ENCODE assay signal across 21 mouse cellular contexts in the genomic region with DNA sequence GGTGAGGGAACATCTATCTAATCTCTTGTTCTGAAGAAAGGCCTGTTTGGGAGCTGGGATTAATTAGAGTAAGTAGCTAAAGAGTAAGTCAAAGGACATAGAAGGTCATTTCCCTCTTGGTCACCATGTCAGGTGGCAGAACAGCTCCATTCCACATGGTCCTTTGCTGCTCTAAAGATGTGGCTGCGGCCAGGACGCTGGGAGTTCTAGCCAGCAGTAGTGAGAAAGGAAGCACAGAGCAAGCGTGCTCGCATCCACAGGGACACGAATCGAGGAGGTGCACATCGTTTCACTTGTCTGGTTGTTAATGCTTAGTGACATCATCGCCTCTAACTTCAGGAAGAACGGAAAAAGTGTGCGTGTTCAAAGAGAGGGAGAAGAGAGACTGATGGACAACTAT.
DNase-seq lines count a peak whose midpoint lies in the region; ATAC-seq lines count a peak whose summit lies in the region.
"Had no signal": no experiment of that assay in that cellular context is flagged by ENCODE, and none has a peak within 500 bp of the region (broad histone marks: within the 10 kb centered on the region; RNA-seq: fewer than 3 reads in every experiment).

No protein-coding gene starts in this region.

- H3K9me3 ChIP-seq in heart, embryonic 10.5 days = no peaks in the 10 kb centered on the region
- no peaks in the 10 kb centered on the region for H3K9me3 ChIP-seq in intestine, embryonic 14.5 days (ENCODE audit: control insufficient read depth, low read length)
- no peaks in the 10 kb centered on the region for H3K9me3 ChIP-seq in intestine, embryonic 16.5 days (ENCODE audit: control insufficient read depth, low read length)
- H3K9me3 ChIP-seq: G1E had no signal

- peaks cover 28% of the 10 kb centered on the region for H3K27me3 ChIP-seq in heart, embryonic 10.5 days (ENCODE audit: insufficient read depth, poor library complexity, severe bottlenecking)
- H3K27me3 ChIP-seq in intestine, embryonic 14.5 days (replicated peaks; ENCODE audit: control insufficient read depth, insufficient read depth, low read length) = no peaks in the 10 kb centered on the region
- H3K27me3 ChIP-seq in intestine, embryonic 16.5 days (replicated peaks; ENCODE audit: control insufficient read depth, insufficient read depth, low read length) = 0 out of 2 replicates have a peak, but pooled peaks cover 2% of the 10 kb centered on the region
- H3K27me3 ChIP-seq: CH12.LX, Patski had no signal

- H3K4me2 ChIP-seq in intestine, embryonic 14.5 days (ENCODE audit: low read length) = no peak overlapping the region
- no peak overlapping the region for H3K4me2 ChIP-seq in intestine, embryonic 16.5 days (ENCODE audit: low read depth, low read length)

- H3K4me3 ChIP-seq in heart, embryonic 10.5 days = no peak overlapping the region
- no peak overlapping the region for H3K4me3 ChIP-seq in intestine, embryonic 14.5 days (ENCODE audit: low read depth, low read length)
- H3K4me3 ChIP-seq in intestine, embryonic 16.5 days (ENCODE audit: low read length) = no peak overlapping the region

- DNase-seq in heart, adult 11 months = peak; percentile 55
- DNase-seq in heart, postnatal 4 days = no peak
- peak; percentile 54 for DNase-seq in heart, embryonic 10.5 days (ENCODE audit: low spot score)
- no peak for DNase-seq in heart, adult 9 months (ENCODE audit: low spot score in 2 of 2)
- peak; percentile 10 for DNase-seq in intestine, embryonic 14.5 days (ENCODE audit: low spot score)
- DNase-seq: adrenal gland, adult 2 months; adrenal gland, adult 8-10 months; adrenal gland, postnatal 10 days; adrenal gland, postnatal 14 days; adrenal gland, postnatal 25 days; adrenal gland, postnatal 36 days; B cell, adult 2 months; cerebellum, adult 11 months; cerebellum, adult 11-12 months; cerebellum, adult 18-20 months had no signal

- WGBS in heart, embryonic 10.5 days = 77% methylated on average over 10 of the region's 10 CpGs
- WGBS in intestine, embryonic 14.5 days = 92% methylated on average over 10 of the region's 10 CpGs
- WGBS in intestine, embryonic 16.5 days = 89% methylated on average over 10 of the region's 10 CpGs

- no peaks in the 10 kb centered on the region for H3K36me3 ChIP-seq in heart, embryonic 10.5 days
- no peaks in the 10 kb centered on the region for H3K36me3 ChIP-seq in intestine, embryonic 14.5 days (ENCODE audit: control insufficient read depth, insufficient read depth, low read length)
- no peaks in the 10 kb centered on the region for H3K36me3 ChIP-seq in intestine, embryonic 16.5 days (ENCODE audit: control insufficient read depth, insufficient read depth, low read length)
- H3K36me3 ChIP-seq: G1E had no signal

- no peak overlapping the region for H3K27ac ChIP-seq in heart, embryonic 10.5 days
- H3K27ac ChIP-seq in intestine, embryonic 14.5 days (ENCODE audit: low read depth) = no peak overlapping the region
- no peak overlapping the region for H3K27ac ChIP-seq in intestine, embryonic 16.5 days (ENCODE audit: low read length)

- H3K4me1 ChIP-seq in heart, embryonic 10.5 days = no peaks in the 10 kb centered on the region
- H3K4me1 ChIP-seq in intestine, embryonic 14.5 days (replicated peaks; ENCODE audit: control insufficient read depth, insufficient read depth, low read length) = no peaks in the 10 kb centered on the region
- H3K4me1 ChIP-seq in intestine, embryonic 16.5 days (ENCODE audit: control insufficient read depth, insufficient read depth, low read length) = no peaks in the 10 kb centered on the region

- ATAC-seq in intestine, embryonic 14.5 days (replicated peaks; ENCODE audit: low FRiP score, low TSS enrichment, low read depth) = no peak
- no peak for ATAC-seq in intestine, embryonic 16.5 days
- ATAC-seq: activated CD4-positive, CD25-positive, alpha-beta regulatory T cell, adult 4 months; CD4-positive, CD25-positive, alpha-beta regulatory T cell, adult 4 months; Patski had no signal

- no peak overlapping the region for H3K9ac ChIP-seq in intestine, embryonic 14.5 days (ENCODE audit: low read length)
- no peak overlapping the region for H3K9ac ChIP-seq in intestine, embryonic 16.5 days (ENCODE audit: low read depth, low read length)

Comparison
In these comparisons a context has a peak if more than half of its experiments do, and no peak if none do; other contexts are left out.
1. DNase-seq: peak in heart, adult 11 months (single experiment), heart, embryonic 10.5 days (single experiment) and intestine, embryonic 14.5 days (single experiment); none in heart, postnatal 4 days (single experiment) and heart, adult 9 months (0 of 2).